Mouse (Mus musculus) ES-Bruce4 (cell line): Measurements from ENCODE around the gene Galt. TPM values are rescaled to one million over a fixed set of nuclear protein-coding genes. Genes with fewer than 3 reads are reported as not detected.
A peak's percentile ranks its signal among the peaks of the same experiment; 100 is the strongest.
"Not testable (repeated sequence)": the region's sequence is repeated elsewhere in the genome, so short reads cannot be mapped to it uniquely, and the experiment has no call there.

Experiments
- H3K27ac ChIP-seq: 2 replicates; pipeline ENCODE4 v1.5.1; 2012; ENCODE audit warnings: low read length, inconsistent platforms; ENCODE audit not compliant: insufficient read depth
- H3K27me3 ChIP-seq: 2 replicates; pipeline ENCODE4 v1.6.1; 2012; ENCODE audit warnings: mild to moderate bottlenecking, low read length, inconsistent platforms; ENCODE audit not compliant: control insufficient read depth, poor library complexity, insufficient read depth, severe bottlenecking
- H3K36me3 ChIP-seq: 2 replicates; pipeline ENCODE4 v1.6.1; 2012; ENCODE audit warnings: inconsistent platforms, mild to moderate bottlenecking, low read length, moderate library complexity; ENCODE audit not compliant: control insufficient read depth, poor library complexity, insufficient read depth, severe bottlenecking
- H3K4me1 ChIP-seq: one replicate; pipeline ENCODE4 v1.8.1; 2011; ENCODE audit warnings: low read length; ENCODE audit not compliant: control insufficient read depth, insufficient read depth
- H3K4me3 ChIP-seq: 2 replicates; pipeline ENCODE4 v1.5.1; 2011; ENCODE audit warnings: low read depth, mild to moderate bottlenecking, low read length
- H3K9ac ChIP-seq: 2 replicates; pipeline ENCODE4 v1.6.1; 2012; ENCODE audit warnings: low read depth, mild to moderate bottlenecking, inconsistent platforms; ENCODE audit not compliant: poor library complexity, severe bottlenecking
- H3K9me3 ChIP-seq: replicated peaks from 2 replicates; pipeline ENCODE4 v1.6.1; 2012; ENCODE audit warnings: mild to moderate bottlenecking, low read length, inconsistent platforms; ENCODE audit not compliant: control insufficient read depth, poor library complexity, insufficient read depth, severe bottlenecking
- polyA plus RNA-seq: library from polyadenylated mRNA; stranded (reverse); fragments of >200 nt; gene quantifications from 2 replicates; pipeline ENCODE4 v1.2.4, GENCODE M21; 2011; ENCODE audit warnings: low read depth; ENCODE audit not compliant: missing spikeins, insufficient read depth, insufficient read length

Galt gene
- polyA plus RNA-seq, 1 experiment, result 21.7 TPM

DNA sequence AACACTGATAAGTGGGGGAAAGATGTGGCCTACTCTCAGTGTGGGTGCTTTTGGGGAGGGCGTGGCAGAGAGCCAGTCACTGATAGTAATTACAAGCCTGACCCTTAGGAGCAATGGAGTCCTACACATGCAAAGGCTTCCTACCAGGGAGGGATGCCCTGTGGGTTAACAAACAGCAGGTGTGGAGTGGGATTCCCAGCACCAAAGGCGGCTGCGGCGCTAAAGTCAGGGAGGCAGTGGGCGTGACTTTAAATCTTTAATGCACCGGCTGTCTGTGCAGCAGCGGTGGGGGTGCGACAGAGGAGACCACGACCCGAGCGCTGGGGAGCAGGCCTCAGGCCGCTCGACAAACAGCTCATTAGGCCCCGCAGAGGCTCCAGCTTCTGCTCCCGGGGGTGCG is 17.9 kb downstream of the Galt start:
- H3K9ac ChIP-seq, H3K27ac ChIP-seq, H3K27me3 ChIP-seq, H3K36me3 ChIP-seq, H3K4me1 ChIP-seq, H3K9me3 ChIP-seq: not testable (repeated sequence)
- peak overlapping the region; percentile 50 for H3K4me3 ChIP-seq

- H3K27ac ChIP-seq, H3K9me3 ChIP-seq, H3K27me3 ChIP-seq, H3K36me3 ChIP-seq, H3K4me1 ChIP-seq, H3K9ac ChIP-seq: not testable (repeated sequence)
- H3K4me3 ChIP-seq, result peak overlapping the region; percentile 74
Observed at GRCm38 (mm10) chr4:41773502-41773901, 18.5 kb downstream of the Galt start.

GRCm38 (mm10) chr4:41774002-41774401 is 19.0 kb downstream of the Galt start, which contains the start of gene Ccl27a:
Ccl27a (minus strand) TSS chr4:41774247.
- not testable (repeated sequence) for H3K4me1 ChIP-seq, H3K9me3 ChIP-seq, H3K27me3 ChIP-seq, H3K36me3 ChIP-seq, H3K27ac ChIP-seq, H3K9ac ChIP-seq
- H3K4me3 ChIP-seq, result peak within 1 kb of the TSS; percentile 74

DNA sequence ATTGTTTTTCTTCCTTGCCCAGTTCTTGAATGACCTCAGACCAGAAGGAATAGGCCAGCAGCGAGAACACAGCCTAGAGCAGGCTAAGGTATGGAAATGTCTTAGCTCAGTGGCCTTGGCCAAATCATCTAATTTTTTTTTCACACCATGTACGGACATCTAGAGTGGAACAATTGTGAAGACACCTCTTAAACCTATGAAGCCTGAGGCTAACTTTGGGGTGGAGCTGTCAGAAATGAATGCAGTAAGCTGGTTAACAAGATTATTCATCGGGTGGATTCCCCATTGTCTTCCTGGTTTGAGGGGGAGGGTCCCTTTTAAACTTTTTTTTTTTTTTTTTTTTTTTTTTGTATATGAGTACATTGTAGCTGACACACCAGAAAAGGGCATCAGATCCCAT is 19.5 kb downstream of the Galt start:
- H3K36me3 ChIP-seq, H3K27ac ChIP-seq, H3K4me1 ChIP-seq, H3K27me3 ChIP-seq, H3K9me3 ChIP-seq, H3K9ac ChIP-seq: not testable (repeated sequence)
- H3K4me3 ChIP-seq, result peak overlapping the region; percentile 18

- not testable (repeated sequence) for H3K27ac ChIP-seq, H3K36me3 ChIP-seq, H3K27me3 ChIP-seq, H3K9ac ChIP-seq, H3K9me3 ChIP-seq, H3K4me1 ChIP-seq, H3K4me3 ChIP-seq
Observed at GRCm38 (mm10) chr4:41775840-41776239, 20.8 kb downstream of the Galt start.

GRCm38 (mm10) chr4:41781271-41781670 is 26.2 kb downstream of the Galt start:
- not testable (repeated sequence) for H3K36me3 ChIP-seq, H3K9me3 ChIP-seq, H3K4me3 ChIP-seq, H3K9ac ChIP-seq, H3K27me3 ChIP-seq, H3K27ac ChIP-seq, H3K4me1 ChIP-seq

DNA sequence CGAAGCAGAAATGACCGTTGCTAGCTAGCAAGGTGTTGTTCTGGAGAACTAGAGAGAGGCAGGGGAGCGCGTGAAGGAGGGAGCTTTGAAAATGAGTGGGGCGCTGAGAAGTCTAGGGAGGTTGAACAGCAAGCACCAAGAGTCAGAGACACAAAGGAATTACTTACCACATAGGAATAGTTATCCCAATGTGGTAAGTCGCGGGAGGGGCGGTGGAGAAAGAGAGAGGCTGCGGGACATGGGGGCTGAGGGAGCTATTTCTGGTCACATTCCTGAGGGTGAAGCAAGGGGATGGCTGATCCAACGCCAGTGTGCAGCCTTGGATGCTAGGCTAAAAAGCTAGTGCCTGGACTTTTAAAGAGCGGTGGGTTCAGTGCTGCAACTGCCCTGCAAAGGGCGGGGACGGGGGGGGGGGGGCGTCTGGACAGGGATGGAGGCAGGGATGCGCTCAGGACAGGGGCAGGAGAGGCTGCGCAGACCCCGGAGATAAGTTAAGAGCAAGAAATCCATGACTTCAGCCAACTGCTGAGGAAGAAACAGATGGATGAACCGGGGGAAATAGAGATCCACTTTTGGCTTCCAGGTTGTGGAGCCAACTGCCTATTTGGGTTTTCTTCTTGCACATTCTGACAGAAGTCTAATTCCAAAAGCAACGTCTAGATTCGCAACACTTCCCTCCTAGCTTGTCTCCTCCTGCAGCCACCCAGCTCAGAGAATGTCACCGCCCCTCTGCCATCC is 26.9 kb downstream of the Galt start:
- H3K4me1 ChIP-seq, H3K27ac ChIP-seq, H3K27me3 ChIP-seq, H3K4me3 ChIP-seq, H3K9me3 ChIP-seq, H3K9ac ChIP-seq, H3K36me3 ChIP-seq: not testable (repeated sequence)

DNA sequence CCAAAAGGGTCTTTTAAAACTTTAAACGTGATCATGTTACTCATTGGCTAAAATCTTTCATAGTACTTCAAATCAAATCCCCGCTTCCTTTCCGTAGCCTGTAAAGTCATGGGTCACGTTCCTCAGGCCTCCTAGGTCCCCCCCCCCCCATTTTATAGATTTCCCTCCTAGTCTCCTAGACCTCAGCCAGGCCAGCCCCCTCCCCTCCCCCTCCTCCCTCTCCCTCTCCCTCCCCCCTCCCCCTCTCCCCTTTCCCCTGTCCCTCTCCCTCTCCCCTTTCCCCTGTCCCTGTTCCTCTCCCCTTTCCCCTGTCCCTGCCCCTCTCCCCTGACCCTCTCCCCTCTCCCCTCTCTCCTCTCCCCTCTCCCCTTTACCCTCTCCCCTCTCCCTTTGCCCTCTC is 27.7 kb downstream of the Galt start:
- H3K9me3 ChIP-seq, H3K27me3 ChIP-seq, H3K27ac ChIP-seq, H3K36me3 ChIP-seq, H3K4me1 ChIP-seq, H3K9ac ChIP-seq, H3K4me3 ChIP-seq: not testable (repeated sequence)

DNA sequence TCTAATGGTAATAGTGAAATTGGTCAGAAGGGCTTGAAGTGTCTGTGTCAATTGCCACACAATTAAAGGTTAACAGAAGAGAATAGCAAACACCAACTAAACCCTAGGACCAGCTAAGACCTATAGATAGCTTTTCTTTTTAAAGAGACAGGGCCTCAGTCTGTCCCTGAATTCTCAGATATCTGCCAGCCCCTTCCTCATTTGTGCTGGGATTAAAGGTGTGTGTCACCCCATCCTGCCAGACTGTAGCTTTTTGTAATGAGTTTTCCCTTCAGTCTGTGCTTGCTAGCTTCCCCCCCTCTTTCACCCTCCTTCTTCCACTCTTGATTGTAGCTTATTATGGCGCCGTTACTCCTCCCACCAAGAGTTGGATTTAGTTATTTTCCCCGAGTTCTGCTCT is 28.2 kb downstream of the Galt start:
- H3K4me3 ChIP-seq, H3K9ac ChIP-seq: not testable (repeated sequence)

More for the DNA sequence above, 28.2 kb downstream of the Galt start:
- H3K9me3 ChIP-seq, H3K27me3 ChIP-seq, H3K4me1 ChIP-seq, H3K27ac ChIP-seq, H3K36me3 ChIP-seq: not testable (repeated sequence)
